Mouse (Mus musculus) adrenal gland, adult 2 months (tissue): ENCODE measurements around the gene Elovl3. TPM values are rescaled to one million over a fixed set of nuclear protein-coding genes. Genes with fewer than 3 reads are reported as not detected.

ENCODE experiments used
- polyA plus RNA-seq: library from polyadenylated mRNA; depleted of rRNA; stranded (reverse); fragments of >200 nt; gene quantifications from 2 replicates; pipeline ENCODE4 v1.2.3, GENCODE M21; 2012; rRNA removed
- total RNA-seq, 2 experiments: library from RNA; stranded (reverse); gene quantifications; 2 replicates each; pipeline ENCODE4 v1.2.3; 2021

Gene Elovl3
- total and polyA plus RNA-seq, 3 experiments, result 2.6 to 59.4 (median 54.7) TPM

Other genes with a start within 250 kb of the Elovl3 start
- 10 to 100 TPM; 15.5 to 17.3 TPM for gene Armh3, start 133.4 kb upstream of the Elovl3 start, total RNA-seq
- gene Armh3, start 133.4 kb upstream of the Elovl3 start, polyA plus RNA-seq, result 6.1 and 8.5 TPM in 2 replicates
- 10 to 100 TPM; 11.2 to 15.4 TPM for gene Hps6, start 128.4 kb upstream of the Elovl3 start, total RNA-seq
- 16.7 and 19.7 TPM in 2 replicates for gene Hps6, start 128.4 kb upstream of the Elovl3 start, polyA plus RNA-seq
- gene Pprc1, start 87.0 kb upstream of the Elovl3 start, total RNA-seq, result 10 to 100 TPM; 22.5 to 36.4 TPM
- gene Pprc1, start 87.0 kb upstream of the Elovl3 start, polyA plus RNA-seq, result 16.0 and 19.1 TPM in 2 replicates
- gene Ldb1, start 86.7 kb upstream of the Elovl3 start, total RNA-seq, result 10 to 100 TPM; 58.2 to 67.1 TPM
- gene Ldb1, start 86.7 kb upstream of the Elovl3 start, polyA plus RNA-seq, result 99.3 and 117 TPM in 2 replicates
- gene Nolc1, start 56.0 kb upstream of the Elovl3 start, total RNA-seq, result 10 to 100 TPM; 44.6 to 72.2 TPM
- gene Nolc1, start 56.0 kb upstream of the Elovl3 start, polyA plus RNA-seq, result 4.3 and 5.8 TPM in 2 replicates
- not detected for gene Pitx3, start 16.4 kb downstream of the Elovl3 start, total RNA-seq
- 0.21 TPM in 1 of 2 replicates, not detected in the other for gene Pitx3, start 16.4 kb downstream of the Elovl3 start, polyA plus RNA-seq
- 10 to 100 TPM; 68.8 to 72.5 TPM for gene Gbf1, start 20.6 kb downstream of the Elovl3 start, total RNA-seq
- gene Gbf1, start 20.6 kb downstream of the Elovl3 start, polyA plus RNA-seq, result 158 and 177 TPM in 2 replicates
- gene Nfkb2, start 172.4 kb downstream of the Elovl3 start, total RNA-seq, result 10 to 100 TPM; 34.9 to 44.3 TPM
- gene Nfkb2, start 172.4 kb downstream of the Elovl3 start, polyA plus RNA-seq, result 65.7 and 80.9 TPM in 2 replicates
- 1 to 10 TPM; 7.3 to 7.9 TPM for gene Psd, start 195.3 kb downstream of the Elovl3 start, total RNA-seq
- 13.7 and 18.1 TPM in 2 replicates for gene Psd, start 195.3 kb downstream of the Elovl3 start, polyA plus RNA-seq
- gene Fbxl15, start 196.3 kb downstream of the Elovl3 start, total RNA-seq, result 10 to 100 TPM in 1 of 2 experiments, 1 to 10 TPM in 1; 6.7 to 12.1 TPM
- 41.6 and 60.3 TPM in 2 replicates for gene Fbxl15, start 196.3 kb downstream of the Elovl3 start, polyA plus RNA-seq
- gene Cuedc2, start 206.8 kb downstream of the Elovl3 start, total RNA-seq, result 10 to 100 TPM; 72.2 to 87.7 TPM
- gene Cuedc2, start 206.8 kb downstream of the Elovl3 start, polyA plus RNA-seq, result 41.3 and 42.5 TPM in 2 replicates
- gene Mfsd13a, start 209.2 kb downstream of the Elovl3 start, total RNA-seq, result 1 to 10 TPM; 7.3 to 9.6 TPM
- 43.2 and 63.5 TPM in 2 replicates for gene Mfsd13a, start 209.2 kb downstream of the Elovl3 start, polyA plus RNA-seq
- 1 to 10 TPM in 1 of 2 experiments, under 1 TPM in 1; 0.90 to 1.6 TPM for gene 2310034G01Rik, start 218.4 kb downstream of the Elovl3 start, total RNA-seq
- 1.7 and 2.8 TPM in 2 replicates for gene 2310034G01Rik, start 218.4 kb downstream of the Elovl3 start, polyA plus RNA-seq